Mouse (Mus musculus): ENCODE measurements around the gene Slco1c1.
"Not testable (repeated sequence)": the region's sequence is repeated elsewhere in the genome, so short reads cannot be mapped to it uniquely, and the experiment has no call there.

Slco1c1 gene

DNA sequence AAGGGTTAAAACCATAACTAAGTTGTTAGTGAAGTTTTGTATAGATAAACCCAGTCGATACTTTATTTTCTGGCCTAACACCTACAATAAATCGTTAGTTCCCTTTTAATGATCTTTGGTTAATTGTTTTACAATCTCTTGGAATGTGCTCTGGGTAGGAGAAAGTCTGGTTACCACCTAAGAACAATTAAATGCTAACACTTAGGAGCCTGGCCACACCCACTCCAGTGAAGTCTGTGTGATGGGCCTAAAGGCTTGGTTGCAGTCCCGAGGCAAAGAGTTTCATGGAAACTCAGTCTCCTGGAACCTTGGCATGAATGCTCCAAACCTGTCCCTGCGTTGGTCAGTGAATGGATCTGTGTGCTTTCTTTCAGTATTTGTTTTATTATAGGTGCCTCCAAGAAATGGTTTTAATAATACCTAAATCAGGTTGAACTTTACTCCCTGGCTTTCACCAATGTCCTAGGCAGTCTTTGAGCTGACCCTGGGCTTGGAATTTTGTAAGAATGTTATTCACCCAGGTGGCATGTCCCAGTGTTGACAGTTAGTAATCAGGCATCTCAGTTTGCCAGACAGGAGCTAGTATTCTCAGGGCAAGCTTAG, 66.5 kb downstream of the Slco1c1 start:
- not testable (repeated sequence) for DNase-seq

DNA sequence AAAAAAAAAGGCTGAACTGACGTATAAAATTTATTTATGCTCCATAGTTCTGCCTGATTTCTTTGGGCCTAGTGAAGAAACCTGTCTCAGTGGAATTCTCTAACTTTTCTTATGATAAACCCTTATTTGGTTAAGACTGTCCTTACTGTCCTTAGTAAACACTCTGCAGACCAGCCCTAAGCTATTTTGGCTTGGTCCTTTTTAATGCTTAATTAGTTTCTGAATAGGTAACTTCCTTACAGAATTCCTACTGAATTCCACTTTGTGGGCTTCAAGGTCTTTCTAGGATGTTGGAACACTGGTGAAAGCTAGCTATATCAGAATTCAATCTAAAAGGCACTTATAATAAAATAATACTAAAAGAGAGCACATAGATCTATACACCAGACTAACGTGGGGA, 71.9 kb downstream of the Slco1c1 start:
- DNase-seq, result no peak

DNA sequence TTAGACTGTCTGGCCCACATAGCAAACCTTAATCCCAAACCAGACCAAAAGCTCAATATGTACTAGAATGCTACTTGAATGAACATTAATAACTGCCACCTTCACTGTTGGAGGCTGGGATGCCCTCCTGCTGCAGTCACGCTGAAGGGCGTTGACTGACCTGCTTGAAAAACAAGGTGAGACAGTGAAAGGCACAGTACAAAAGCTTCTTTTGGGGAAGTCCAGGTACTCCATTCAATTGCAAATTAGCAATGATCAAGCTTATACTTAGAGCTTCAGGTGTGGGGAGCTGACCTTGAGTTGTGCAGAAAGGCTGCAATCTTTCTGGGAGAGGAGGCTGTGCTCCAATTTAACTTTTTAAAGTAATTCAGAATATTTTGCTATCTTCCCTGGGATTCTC, 72.9 kb downstream of the Slco1c1 start:
- no peak for DNase-seq

DNA sequence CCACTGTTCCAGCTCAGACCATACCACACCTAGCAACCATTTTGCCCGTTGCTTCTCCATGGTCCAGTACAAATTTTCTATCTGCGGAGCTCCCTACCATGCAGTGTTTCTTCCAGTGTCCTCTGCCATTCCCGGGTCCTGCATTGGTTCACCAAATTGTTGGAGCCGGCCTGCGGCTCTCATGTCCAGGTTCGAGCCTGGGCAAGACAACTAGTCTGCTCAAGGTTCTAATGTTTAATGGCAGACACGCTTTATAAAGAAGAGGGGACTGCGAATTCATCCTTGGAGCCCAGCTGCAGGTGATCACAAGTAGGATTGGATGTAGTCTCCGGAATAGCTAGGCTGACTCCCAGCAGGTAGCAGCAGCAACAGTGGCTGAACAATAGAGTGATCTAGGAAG, 76.8 kb downstream of the Slco1c1 start:
- DNase-seq, result no peak

- DNase-seq, result no peak
Measured at GRCm38 (mm10) chr6:141610702-141611260, 86.6 kb downstream of the Slco1c1 start.

GRCm38 (mm10) chr6:141614017-141614416, 89.8 kb downstream of the Slco1c1 start:
- no peak for DNase-seq

GRCm38 (mm10) chr6:141615348-141615747, 91.2 kb downstream of the Slco1c1 start:
- no peak for DNase-seq
